Mouse (Mus musculus) ES-E14 (cell line): ENCODE measurements around the gene Arhgap29. TPM values are rescaled to one million over a fixed set of nuclear protein-coding genes. Genes with fewer than 3 reads are reported as not detected.

Source experiments
- DNase-seq: peaks from one replicate; pipeline ENCODE4 v3.0.0-alpha.2; 2013; ENCODE audit warnings: low read depth, low spot score
- H3K27ac ChIP-seq: 2 replicates; pipeline ENCODE4 v1.5.1; 2012; ENCODE audit warnings: low read depth, mild to moderate bottlenecking, low read length, moderate library complexity, mixed read lengths; ENCODE audit not compliant: poor library complexity, insufficient read depth, severe bottlenecking
- H3K36me3 ChIP-seq: 2 replicates; pipeline ENCODE4 v1.6.1; 2012; ENCODE audit warnings: mild to moderate bottlenecking, low read length, moderate library complexity, mixed read lengths; ENCODE audit not compliant: control insufficient read depth, poor library complexity, insufficient read depth, severe bottlenecking
- H3K4me1 ChIP-seq, 2 experiments: fragments of 150-350 bp in 1 of 2; sonication (generic) in 1 of 2; 2 replicates each; pipeline ENCODE4 v1.6.1; 2012; ENCODE audit warnings: low read length in 2 of 2, mild to moderate bottlenecking in 1 of 2, mixed read lengths in 1 of 2; ENCODE audit not compliant: control insufficient read depth in 2 of 2, insufficient read depth in 2 of 2, poor library complexity in 1 of 2
- H3K4me3 ChIP-seq, 2 experiments: fragments of 150-350 bp in 1 of 2; sonication (generic) in 1 of 2; 2 replicates each; pipeline ENCODE4 v1.5.1; 2012; ENCODE audit warnings: low read length in 2 of 2, low read depth in 1 of 2, mild to moderate bottlenecking in 1 of 2, mixed read lengths in 1 of 2; ENCODE audit not compliant: insufficient read depth in 1 of 2, poor library complexity in 1 of 2, severe bottlenecking in 1 of 2
- H3K9ac ChIP-seq: 2 replicates; pipeline ENCODE4 v1.6.1; 2012; ENCODE audit warnings: low read depth, mild to moderate bottlenecking, low read length, mixed read lengths; ENCODE audit not compliant: poor library complexity, insufficient read depth, severe bottlenecking
- H3K9me3 ChIP-seq: fragments of 150-350 bp; sonication (generic); 2 replicates; pipeline ENCODE4 v1.6.1; 2012; ENCODE audit warnings: low read depth, mild to moderate bottlenecking, low read length; ENCODE audit not compliant: control insufficient read depth, insufficient read depth
- CHD2 ChIP-seq: IDR thresholded peaks from 2 replicates; pipeline ENCODE4 v1.6.1; 2014; ENCODE audit warnings: mild to moderate bottlenecking, low read depth, low read length, inconsistent platforms
- HCFC1 ChIP-seq: IDR thresholded peaks from 2 replicates; pipeline ENCODE4 v1.6.1; 2012; ENCODE audit warnings: low read length, inconsistent platforms, borderline replicate concordance; ENCODE audit not compliant: insufficient read depth
- MAFK ChIP-seq: IDR thresholded peaks from 2 replicates; pipeline ENCODE4 v1.6.1; 2014; ENCODE audit warnings: mild to moderate bottlenecking, low read depth, low read length, inconsistent platforms; ENCODE audit not compliant: insufficient read depth
- ZC3H11A ChIP-seq: IDR thresholded peaks from 2 replicates; pipeline ENCODE4 v1.6.1; 2012; ENCODE audit warnings: low read depth, mild to moderate bottlenecking, inconsistent platforms, low read length, borderline replicate concordance
- ZNF384 ChIP-seq: IDR thresholded peaks from 2 replicates; pipeline ENCODE4 v1.6.1; 2012; ENCODE audit warnings: low read depth, low read length, inconsistent platforms
- in situ Hi-C, 2 experiments: fragments of 600-800 bp; cut with MboI; formaldehyde crosslinking; loops; one replicate each; pipeline ENCODE4 v1.15.1; 2025; ENCODE audit warnings: low sequenced_read_pairs in 2 of 2, inconsistent platforms in 1 of 2; ENCODE audit not compliant: unreplicated experiment in 2 of 2
- total RNA-seq: library from RNA; depleted of rRNA; stranded (reverse); fragments of 300-350 nt; gene quantifications from 2 replicates; pipeline ENCODE4 v1.2.3, GENCODE M21; 2012; rRNA removed

Arhgap29 gene
- total RNA-seq: 14.6 and 25.1 TPM in 2 replicates

DNA sequence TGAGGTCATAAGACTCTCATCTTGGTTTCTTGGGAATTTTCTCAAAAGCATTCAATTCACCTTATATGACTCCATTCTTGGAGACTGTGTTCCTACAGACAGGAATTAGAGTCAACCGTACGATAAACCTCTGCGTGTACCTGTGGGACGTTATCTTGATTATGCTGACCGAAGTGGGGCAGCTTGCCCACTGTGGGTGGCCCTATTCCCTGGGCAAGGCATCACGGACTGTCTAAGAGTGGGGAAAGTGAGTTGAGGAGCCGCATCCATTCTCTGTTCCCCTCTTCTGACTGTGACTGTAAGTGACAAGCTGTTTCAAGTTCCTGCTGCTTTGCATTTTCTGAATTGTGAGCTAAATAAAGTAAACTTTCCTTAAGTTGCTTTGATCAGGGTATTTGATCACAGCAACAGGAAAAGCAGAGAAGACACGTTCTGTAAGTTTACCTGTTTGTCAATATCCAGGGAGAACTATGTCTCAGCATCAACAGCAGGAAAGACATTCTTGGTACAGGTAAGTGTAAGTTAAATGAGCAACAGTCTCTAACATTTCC lies at the start of gene Arhgap29:
Gene Arhgap29, plus strand, starts transcription at position 501 of the 551 bp plus-strand sequence.
- DNase-seq: no peak
- H3K4me1 ChIP-seq: no peaks in the 10 kb centered on the region; a peak in 1 of 4 replicates
- H3K27ac ChIP-seq: no peak within 1 kb of the TSS
- no peak for TF ChIP-seq MAFK
- no peak for TF ChIP-seq ZNF384
- TF ChIP-seq HCFC1: no peak
- no peak for TF ChIP-seq ZC3H11A
- no peak for TF ChIP-seq CHD2
- in situ Hi-C loops: loop anchor here (10.0 to 25.0 kb wide), 3 partner anchors 153 to 183 kb away; no protein-coding TSS in a partner anchor
- H3K4me3 ChIP-seq: peak within 1 kb of the TSS; percentile 71 to 93
- no peaks in the 10 kb centered on the region for H3K9me3 ChIP-seq
- no peaks in the 10 kb centered on the region for H3K36me3 ChIP-seq
- H3K9ac ChIP-seq: peak within 1 kb of the TSS; percentile 67

DNA sequence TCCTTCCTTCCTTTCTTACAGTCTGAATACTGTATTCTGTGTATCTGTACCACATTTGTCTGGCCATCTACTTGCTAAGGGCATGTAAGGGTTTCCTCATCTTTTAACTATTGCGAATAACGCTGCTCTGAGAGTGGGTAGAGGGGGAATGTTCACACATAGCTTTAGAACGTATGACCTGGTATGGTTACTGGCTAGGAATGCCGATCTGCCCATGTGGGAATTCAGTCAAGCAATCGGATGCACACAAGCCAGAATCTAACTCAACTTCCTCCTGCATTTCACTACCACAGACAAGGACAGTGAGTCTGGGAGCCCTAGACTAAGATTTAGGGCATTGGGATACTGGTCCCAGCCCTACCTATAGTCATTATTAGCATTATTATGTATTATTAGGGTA lies 49.6 kb upstream of the Arhgap29 start:
- Histone ChIP-seq H3K4me1 (no peaks in the 10 kb centered on the region; a peak in 1 of 4 replicates), H3K9ac (no peak overlapping the region), H3K9me3 (no peaks in the 10 kb centered on the region), H3K36me3 (no peaks in the 10 kb centered on the region), H3K4me3 (no peak overlapping the region), H3K27ac (no peak overlapping the region)
- TF ChIP-seq ZC3H11A (no peak), ZNF384 (no peak), CHD2 (no peak), MAFK (no peak), HCFC1 (no peak)
- in situ Hi-C loops: no loop called here
- DNase-seq: no peak

DNA sequence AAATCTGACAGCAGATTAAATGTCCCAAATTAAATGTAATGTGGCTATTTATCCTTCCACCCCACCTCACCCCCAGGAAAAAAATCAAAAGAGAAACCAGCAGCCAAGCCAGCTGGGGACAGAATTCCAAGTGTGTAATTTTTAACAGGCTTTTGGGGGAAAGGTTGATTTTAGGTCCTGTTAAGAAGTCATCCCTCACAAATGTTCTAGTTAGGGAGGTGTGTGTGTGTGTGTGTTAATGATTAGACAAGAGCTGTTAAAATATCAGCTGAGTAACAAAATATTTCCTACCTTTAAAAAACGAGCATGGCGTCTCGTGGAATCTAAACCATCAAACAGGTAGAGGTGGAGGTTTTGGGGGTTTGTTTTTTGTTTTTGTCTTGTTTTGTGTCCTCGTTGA lies 49.1 kb upstream of the Arhgap29 start:
- no peak overlapping the region for H3K27ac ChIP-seq
- no peaks in the 10 kb centered on the region; a peak in 1 of 4 replicates for H3K4me1 ChIP-seq
- no peaks in the 10 kb centered on the region for H3K9me3 ChIP-seq
- TF ChIP-seq HCFC1: no peak
- no peak for TF ChIP-seq ZC3H11A
- no peak for TF ChIP-seq ZNF384
- no peak for TF ChIP-seq MAFK
- no peak for TF ChIP-seq CHD2
- H3K4me3 ChIP-seq: no peak overlapping the region
- H3K9ac ChIP-seq: no peak overlapping the region
- no peaks in the 10 kb centered on the region for H3K36me3 ChIP-seq
- DNase-seq: no peak
- in situ Hi-C loops: no loop called here

DNA sequence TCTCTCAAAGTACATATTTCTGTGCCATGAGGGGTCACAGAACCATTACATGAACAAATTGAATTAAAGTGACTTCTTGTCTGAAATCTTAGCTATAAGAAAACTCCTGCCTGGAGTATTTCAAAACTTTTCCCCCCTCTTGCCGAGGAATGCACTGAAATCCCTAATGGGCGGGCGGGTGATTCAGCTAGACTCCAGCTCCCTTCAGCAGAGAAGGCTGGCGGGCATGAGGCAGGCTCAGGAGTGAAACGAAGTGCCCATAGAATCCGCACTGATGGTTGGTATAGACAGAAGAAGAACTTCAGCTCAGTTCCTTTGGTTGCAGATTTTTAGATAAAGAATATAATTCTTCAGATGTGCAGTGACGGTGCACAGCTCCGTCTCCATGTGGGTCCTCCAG lies 48.6 kb upstream of the Arhgap29 start:
- H3K27ac ChIP-seq: no peak overlapping the region
- TF ChIP-seq ZNF384 (no peak), HCFC1 (no peak), MAFK (no peak), ZC3H11A (no peak), CHD2 (no peak)
- no peak for DNase-seq
- H3K9me3 ChIP-seq: no peaks in the 10 kb centered on the region
- H3K4me1 ChIP-seq: no peaks in the 10 kb centered on the region; a peak in 1 of 4 replicates
- H3K9ac ChIP-seq: no peak overlapping the region
- H3K4me3 ChIP-seq: peak overlapping the region; percentile 12 to 22; a peak in 1 of 4 replicates
- H3K36me3 ChIP-seq: no peaks in the 10 kb centered on the region
- in situ Hi-C loops: no loop called here
